Mouse (Mus musculus): ENCODE results near the gene 4933415F23Rik. TPM values are rescaled to one million over a fixed set of nuclear protein-coding genes. Genes with fewer than 3 reads are reported as not detected.
"Not testable (repeated sequence)": the region's sequence is repeated elsewhere in the genome, so short reads cannot be mapped to it uniquely, and the experiment has no call there.

4933415F23Rik gene
- not detected in 2 replicates for polyA plus RNA-seq (2016; fragmentation: Nextera tagmentation; extraction: Ambion mirVana)

- Histone ChIP-seq H3K9me3 (no peaks in the 10 kb centered on the region), H3K27ac (no peak within 1 kb of the TSS), H3K4me3 (replicated peaks) (no peak within 1 kb of the TSS), H3K9ac (no peak within 1 kb of the TSS), H3K4me1 (peaks cover 4% of the 10 kb centered on the region; the same call in 1 of the 2 replicates), H3K36me3 (replicated peaks) (no peaks in the 10 kb centered on the region), H3K27me3 (no peaks in the 10 kb centered on the region), H3K4me2 (no peak within 1 kb of the TSS)
- 93% methylated on average over 20 of the region's 20 CpGs for WGBS
- no peak for ATAC-seq (ENCODE audit: low FRiP score)
Observed at GRCm38 (mm10) chr1:23102021-23102420, at the start of gene 4933415F23Rik. TSS of gene 4933415F23Rik (minus strand) at chr1:23102253.

- no peak overlapping the region for H3K9ac ChIP-seq
- no peaks in the 10 kb centered on the region for H3K27me3 ChIP-seq
- WGBS: 74% methylated on average over 1 of the region's 1 CpGs
- no peak overlapping the region for H3K27ac ChIP-seq
- no peaks in the 10 kb centered on the region for H3K9me3 ChIP-seq
- no peak overlapping the region for H3K4me3 ChIP-seq (replicated peaks)
- ATAC-seq (ENCODE audit: low FRiP score): no peak
- H3K4me2 ChIP-seq: no peak overlapping the region
- H3K36me3 ChIP-seq (replicated peaks): no peaks in the 10 kb centered on the region
- H3K4me1 ChIP-seq: no peaks in the 10 kb centered on the region
Observed at GRCm38 (mm10) chr1:23151722-23152121, 49.7 kb upstream of the 4933415F23Rik start.

GRCm38 (mm10) chr1:23146198-23146873, 44.3 kb upstream of the 4933415F23Rik start:
- Histone ChIP-seq H3K4me2 (no peak overlapping the region), H3K27me3 (no peaks in the 10 kb centered on the region), H3K9ac (no peak overlapping the region), H3K27ac (no peak overlapping the region), H3K4me3 (replicated peaks) (no peak overlapping the region), H3K9me3 (no peaks in the 10 kb centered on the region), H3K4me1 (no peaks in the 10 kb centered on the region), H3K36me3 (replicated peaks) (no peaks in the 10 kb centered on the region)
- ATAC-seq (ENCODE audit: low FRiP score): no peak
- 69% methylated on average over 5 of the region's 5 CpGs for WGBS

- 86% methylated on average over 10 of the region's 10 CpGs for WGBS
- Histone ChIP-seq H3K4me2 (no peak overlapping the region), H3K9me3 (no peaks in the 10 kb centered on the region), H3K4me1 (no peaks in the 10 kb centered on the region), H3K27me3 (no peaks in the 10 kb centered on the region), H3K36me3 (replicated peaks) (no peaks in the 10 kb centered on the region), H3K4me3 (replicated peaks) (no peak overlapping the region), H3K9ac (no peak overlapping the region), H3K27ac (no peak overlapping the region)
- no peak for ATAC-seq (ENCODE audit: low FRiP score)
Observed at GRCm38 (mm10) chr1:23141121-23141811, 39.2 kb upstream of the 4933415F23Rik start.

- not testable (repeated sequence) for H3K9me3 ChIP-seq; H3K9ac ChIP-seq; ATAC-seq (ENCODE audit: low FRiP score); H3K27ac ChIP-seq; H3K4me1 ChIP-seq; H3K4me3 ChIP-seq (replicated peaks); H3K36me3 ChIP-seq (replicated peaks); H3K27me3 ChIP-seq; H3K4me2 ChIP-seq
- WGBS: 0% methylated on average over 1 of the region's 1 CpGs
Observed at GRCm38 (mm10) chr1:23140530-23140929, 38.5 kb upstream of the 4933415F23Rik start.

- Histone ChIP-seq H3K9me3 (no peaks in the 10 kb centered on the region), H3K9ac (no peak overlapping the region), H3K36me3 (replicated peaks) (no peaks in the 10 kb centered on the region), H3K4me3 (replicated peaks) (no peak overlapping the region), H3K4me1 (no peaks in the 10 kb centered on the region), H3K27ac (no peak overlapping the region), H3K4me2 (no peak overlapping the region), H3K27me3 (no peaks in the 10 kb centered on the region)
- 81% methylated on average over 4 of the region's 4 CpGs for WGBS
- ATAC-seq (ENCODE audit: low FRiP score): no peak
Observed at GRCm38 (mm10) chr1:23120901-23121300, 18.8 kb upstream of the 4933415F23Rik start.

- no peak overlapping the region for H3K4me3 ChIP-seq (replicated peaks)
- no peaks in the 10 kb centered on the region for H3K27me3 ChIP-seq
- WGBS: 67% methylated on average over 4 of the region's 4 CpGs
- no peaks in the 10 kb centered on the region for H3K36me3 ChIP-seq (replicated peaks)
- ATAC-seq (ENCODE audit: low FRiP score): no peak
- H3K9me3 ChIP-seq: no peaks in the 10 kb centered on the region
- H3K9ac ChIP-seq: no peak overlapping the region
- H3K4me1 ChIP-seq: no peaks in the 10 kb centered on the region
- no peak overlapping the region for H3K27ac ChIP-seq
- H3K4me2 ChIP-seq: no peak overlapping the region
Observed at GRCm38 (mm10) chr1:23119406-23119805, 17.4 kb upstream of the 4933415F23Rik start.

GRCm38 (mm10) chr1:23117423-23117822, 15.4 kb upstream of the 4933415F23Rik start:
- Histone ChIP-seq H3K27me3 (no peaks in the 10 kb centered on the region), H3K4me2 (no peak overlapping the region), H3K4me3 (replicated peaks) (no peak overlapping the region), H3K9ac (no peak overlapping the region), H3K9me3 (no peaks in the 10 kb centered on the region), H3K36me3 (replicated peaks) (no peaks in the 10 kb centered on the region), H3K27ac (no peak overlapping the region), H3K4me1 (no peaks in the 10 kb centered on the region)
- no peak for ATAC-seq (ENCODE audit: low FRiP score)
- WGBS: 70% methylated on average over 3 of the region's 3 CpGs

GRCm38 (mm10) chr1:23109191-23109590, 7.1 kb upstream of the 4933415F23Rik start:
- peaks cover 4% of the 10 kb centered on the region; the same call in 1 of the 2 replicates for H3K4me1 ChIP-seq
- no peak for ATAC-seq (ENCODE audit: low FRiP score)
- 86% methylated on average over 1 of the region's 1 CpGs for WGBS
- no peak overlapping the region for H3K4me2 ChIP-seq
- H3K9me3 ChIP-seq: no peaks in the 10 kb centered on the region
- no peak overlapping the region for H3K4me3 ChIP-seq (replicated peaks)
- H3K36me3 ChIP-seq (replicated peaks): no peaks in the 10 kb centered on the region
- no peak overlapping the region for H3K9ac ChIP-seq
- H3K27me3 ChIP-seq: no peaks in the 10 kb centered on the region
- no peak overlapping the region for H3K27ac ChIP-seq

- no peaks in the 10 kb centered on the region for H3K9me3 ChIP-seq
Observed at GRCm38 (mm10) chr1:23102881-23103280, 828 bp upstream of the 4933415F23Rik start.

GRCm38 (mm10) chr1:23099791-23100190, 2.3 kb downstream of the 4933415F23Rik start:
- 87% methylated on average over 1 of the region's 1 CpGs for WGBS
- ATAC-seq (ENCODE audit: low FRiP score): no peak

More at GRCm38 (mm10) chr1:23102881-23103280, 828 bp upstream of the 4933415F23Rik start:
- no peak overlapping the region for H3K4me2 ChIP-seq
- WGBS: 91% methylated on average over 4 of the region's 4 CpGs
- peaks cover 4% of the 10 kb centered on the region; the same call in 1 of the 2 replicates for H3K4me1 ChIP-seq
- no peak overlapping the region for H3K27ac ChIP-seq
- ATAC-seq (ENCODE audit: low FRiP score): no peak
- H3K36me3 ChIP-seq (replicated peaks): no peaks in the 10 kb centered on the region
- H3K27me3 ChIP-seq: no peaks in the 10 kb centered on the region
- no peak overlapping the region for H3K4me3 ChIP-seq (replicated peaks)
- H3K9ac ChIP-seq: no peak overlapping the region

GRCm38 (mm10) chr1:23098451-23098850, 3.6 kb downstream of the 4933415F23Rik start:
- 94% methylated on average over 2 of the region's 2 CpGs for WGBS
- Histone ChIP-seq H3K27me3 (no peaks in the 10 kb centered on the region), H3K9me3 (no peaks in the 10 kb centered on the region), H3K4me1 (no peaks in the 10 kb centered on the region), H3K27ac (no peak overlapping the region), H3K36me3 (replicated peaks) (no peaks in the 10 kb centered on the region), H3K4me3 (replicated peaks) (no peak overlapping the region), H3K4me2 (no peak overlapping the region), H3K9ac (no peak overlapping the region)
- no peak for ATAC-seq (ENCODE audit: low FRiP score)

More at GRCm38 (mm10) chr1:23099791-23100190, 2.3 kb downstream of the 4933415F23Rik start:
- H3K4me2 ChIP-seq: no peak overlapping the region
- no peak overlapping the region for H3K9ac ChIP-seq
- no peak overlapping the region for H3K4me3 ChIP-seq (replicated peaks)
- H3K36me3 ChIP-seq (replicated peaks): no peaks in the 10 kb centered on the region
- no peaks in the 10 kb centered on the region for H3K27me3 ChIP-seq
- no peak overlapping the region for H3K27ac ChIP-seq
- peaks cover 1% of the 10 kb centered on the region; the same call in 1 of the 2 replicates for H3K4me1 ChIP-seq
- no peaks in the 10 kb centered on the region for H3K9me3 ChIP-seq
